In genomic region chr14:77484951-77485447, GRCm38 (mm10) we compare ENCODE assay signal across 9 mouse cellular contexts.
A peak's percentile ranks its signal among the peaks of the same experiment; 100 is the strongest.
DNase-seq lines count a peak whose midpoint lies in the region; ATAC-seq and TF ChIP-seq lines count a peak whose summit lies in the region.
"Had no signal": no experiment of that assay in that cellular context is flagged by ENCODE, and none has a peak within 500 bp of the region (broad histone marks: within the 10 kb centered on the region; RNA-seq: fewer than 3 reads in every experiment).

No protein-coding gene starts in this region.

- H3K9me3 ChIP-seq in heart, embryonic 10.5 days = no peaks in the 10 kb centered on the region
- H3K9me3 ChIP-seq in lung, embryonic 14.5 days (ENCODE audit: low read depth, low read length) = no peaks in the 10 kb centered on the region
- H3K9me3 ChIP-seq in intestine, postnatal 0 days (ENCODE audit: control insufficient read depth) = no peaks in the 10 kb centered on the region
- H3K9me3 ChIP-seq: embryonic facial prominence, embryonic 13.5 days had no signal

- H3K4me3 ChIP-seq in heart, embryonic 10.5 days = no peak overlapping the region
- no peak overlapping the region for H3K4me3 ChIP-seq in lung, embryonic 14.5 days (ENCODE audit: low read depth, low read length)
- H3K4me3 ChIP-seq in intestine, postnatal 0 days (ENCODE audit: low read depth, low read length) = no peak overlapping the region
- H3K4me3 ChIP-seq: embryonic facial prominence, embryonic 13.5 days had no signal

- WGBS in heart, embryonic 10.5 days = 85% methylated on average over 8 of the region's 8 CpGs
- WGBS in lung, embryonic 14.5 days = 71% methylated on average over 8 of the region's 8 CpGs
- 82% methylated on average over 8 of the region's 8 CpGs for WGBS in intestine, postnatal 0 days

- H3K4me1 ChIP-seq in heart, embryonic 10.5 days = peaks cover 11% of the 10 kb centered on the region
- H3K4me1 ChIP-seq in lung, embryonic 14.5 days (ENCODE audit: insufficient read depth) = no peaks in the 10 kb centered on the region
- H3K4me1 ChIP-seq in intestine, postnatal 0 days (replicated peaks; ENCODE audit: control insufficient read depth, insufficient read depth, low read length) = no peaks in the 10 kb centered on the region
- H3K4me1 ChIP-seq: embryonic facial prominence, embryonic 13.5 days had no signal

- H3K9ac ChIP-seq in lung, embryonic 14.5 days = no peak overlapping the region
- H3K9ac ChIP-seq in intestine, postnatal 0 days (ENCODE audit: low read depth, low read length) = no peak overlapping the region
- H3K9ac ChIP-seq: embryonic facial prominence, embryonic 13.5 days had no signal

- H3K4me2 ChIP-seq in lung, embryonic 14.5 days = no peak overlapping the region
- no peak overlapping the region for H3K4me2 ChIP-seq in intestine, postnatal 0 days (replicated peaks; ENCODE audit: low read depth)
- H3K4me2 ChIP-seq: embryonic facial prominence, embryonic 13.5 days had no signal

- no peaks in the 10 kb centered on the region for H3K36me3 ChIP-seq in heart, embryonic 10.5 days
- H3K36me3 ChIP-seq in lung, embryonic 14.5 days (ENCODE audit: insufficient read depth) = no peaks in the 10 kb centered on the region
- no peaks in the 10 kb centered on the region for H3K36me3 ChIP-seq in intestine, postnatal 0 days (ENCODE audit: control insufficient read depth, insufficient read depth)
- H3K36me3 ChIP-seq: embryonic facial prominence, embryonic 13.5 days had no signal

- H3K27me3 ChIP-seq in heart, embryonic 10.5 days (ENCODE audit: insufficient read depth, poor library complexity, severe bottlenecking) = no peaks in the 10 kb centered on the region
- H3K27me3 ChIP-seq in lung, embryonic 14.5 days (ENCODE audit: insufficient read depth, low read length) = no peaks in the 10 kb centered on the region
- H3K27me3 ChIP-seq in intestine, postnatal 0 days (replicated peaks; ENCODE audit: control insufficient read depth, insufficient read depth, low read length) = no peaks in the 10 kb centered on the region
- H3K27me3 ChIP-seq: embryonic facial prominence, embryonic 13.5 days had no signal

- TF ChIP-seq CTCF in lung, embryonic 14.5 days (IDR thresholded peaks at IDR 0.05; ENCODE audit: low read depth) = no peak
- TF ChIP-seq CTCF in intestine, postnatal 0 days (IDR thresholded peaks at IDR 0.05; ENCODE audit: low read depth) = no peak

- no peak for ATAC-seq in lung, embryonic 14.5 days (ENCODE audit: insufficient read depth)
- ATAC-seq in intestine, postnatal 0 days = no peak

- no peak overlapping the region for H3K27ac ChIP-seq in heart, embryonic 10.5 days
- no peak overlapping the region for H3K27ac ChIP-seq in lung, embryonic 14.5 days (ENCODE audit: low read depth)
- no peak overlapping the region for H3K27ac ChIP-seq in intestine, postnatal 0 days (ENCODE audit: low read depth, low read length)
- H3K27ac ChIP-seq: embryonic facial prominence, embryonic 13.5 days had no signal

- DNase-seq in heart, adult 18-20 months = peak; percentile 87 to 91
- no peak for DNase-seq in heart, embryonic 10.5 days (ENCODE audit: low spot score)
- peak; percentile 96 for DNase-seq in adipocyte (ENCODE audit: low spot score)
- peak; percentile 49 for DNase-seq in fat pad, adult 2 months (ENCODE audit: extremely low read depth, low read depth, low spot score)
- DNase-seq in kidney, adult 9 months = peak; percentile 93
- peak; percentile 61 for DNase-seq in lung, embryonic 14.5 days
- DNase-seq in T-cell, adult 2 months (ENCODE audit: low spot score) = no peak

Comparison
In these comparisons a context has a peak if more than half of its experiments do, and no peak if none do; other contexts are left out.
1. DNase-seq: peak in heart, adult 18-20 months (2 of 2), adipocyte (single experiment), fat pad, adult 2 months (single experiment), kidney, adult 9 months (single experiment) and lung, embryonic 14.5 days (single experiment); none in heart, embryonic 10.5 days (single experiment) and T-cell, adult 2 months (single experiment).